Mouse (Mus musculus) ES-Bruce4 (cell line): ENCODE data around the gene Cct2.

Source experiments
- CTCF ChIP-seq: IDR thresholded peaks from one replicate; pipeline ENCODE4 v1.8.1; 2011; ENCODE audit warnings: low read depth, low read length
- EP300 ChIP-seq: IDR thresholded peaks from 2 replicates; pipeline ENCODE4 v1.6.1; 2011; ENCODE audit warnings: low read depth, low read length; ENCODE audit not compliant: insufficient read depth
- POLR2A ChIP-seq: IDR thresholded peaks from one replicate; pipeline ENCODE4 v1.8.1; 2011; ENCODE audit warnings: low read length; ENCODE audit not compliant: insufficient read depth

- no peak for TF ChIP-seq EP300
- TF ChIP-seq CTCF: no peak
- no peak for TF ChIP-seq POLR2A
These were observed 8.7 kb upstream of the Cct2 start for GRCm38 (mm10) chr10:117072191-117072888.
